Mouse (Mus musculus) cerebellum, postnatal 36 days (tissue): ENCODE measurements around the gene Raet1e.
A peak's percentile ranks its signal among the peaks of the same experiment; 100 is the strongest.
"Not testable (repeated sequence)": the region's sequence is repeated elsewhere in the genome, so short reads cannot be mapped to it uniquely, and the experiment has no call there.

ENCODE experiments used
- DNase-seq, 2 experiments: peaks; one replicate each; pipeline ENCODE4 v3.0.0; 2021 to 2022; ENCODE audit warnings: mixed read lengths in 2 of 2

The Raet1e gene

DNA sequence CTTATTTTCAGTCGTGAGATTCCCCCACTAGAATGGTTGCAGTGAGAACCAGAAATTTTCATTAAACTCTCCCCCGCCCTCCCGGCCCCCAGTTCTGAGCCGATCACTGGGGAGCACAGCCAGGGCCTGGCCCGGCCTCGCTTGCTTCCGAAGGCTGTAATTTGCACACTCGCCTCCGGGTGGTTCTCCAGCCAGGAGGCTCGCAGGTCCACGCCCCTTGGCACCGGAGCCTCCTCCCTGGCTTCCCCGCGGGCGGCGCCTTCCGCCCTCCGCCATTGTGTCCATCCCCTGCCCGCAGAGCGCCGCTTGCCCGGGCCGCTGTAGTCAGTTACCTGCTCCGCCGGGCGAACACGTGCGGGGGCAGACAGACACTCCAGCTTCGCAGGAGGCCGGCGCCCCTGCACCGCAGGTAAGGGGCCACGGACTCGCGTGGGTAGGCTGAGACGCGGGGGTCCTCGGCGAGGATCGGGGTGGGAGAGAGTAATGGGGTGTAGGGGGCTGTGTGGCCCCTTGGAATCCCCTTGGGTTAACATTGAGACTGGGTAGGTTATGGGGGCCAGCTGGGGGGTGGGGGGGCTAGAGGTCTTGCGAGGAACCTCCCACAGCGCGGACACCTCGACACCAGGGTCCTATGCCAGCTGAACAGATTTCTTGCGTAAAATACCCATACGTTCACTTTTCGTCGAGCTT lies at the start of gene Raet1e, which contains the start of gene H60b:
Raet1e (plus strand) TSS at position 260 of the 690 bp plus-strand sequence.
H60b (plus strand) TSS at position 277 of the 690 bp plus-strand sequence.
- peak in 1 of 2 experiments; percentile 17 for DNase-seq

DNA sequence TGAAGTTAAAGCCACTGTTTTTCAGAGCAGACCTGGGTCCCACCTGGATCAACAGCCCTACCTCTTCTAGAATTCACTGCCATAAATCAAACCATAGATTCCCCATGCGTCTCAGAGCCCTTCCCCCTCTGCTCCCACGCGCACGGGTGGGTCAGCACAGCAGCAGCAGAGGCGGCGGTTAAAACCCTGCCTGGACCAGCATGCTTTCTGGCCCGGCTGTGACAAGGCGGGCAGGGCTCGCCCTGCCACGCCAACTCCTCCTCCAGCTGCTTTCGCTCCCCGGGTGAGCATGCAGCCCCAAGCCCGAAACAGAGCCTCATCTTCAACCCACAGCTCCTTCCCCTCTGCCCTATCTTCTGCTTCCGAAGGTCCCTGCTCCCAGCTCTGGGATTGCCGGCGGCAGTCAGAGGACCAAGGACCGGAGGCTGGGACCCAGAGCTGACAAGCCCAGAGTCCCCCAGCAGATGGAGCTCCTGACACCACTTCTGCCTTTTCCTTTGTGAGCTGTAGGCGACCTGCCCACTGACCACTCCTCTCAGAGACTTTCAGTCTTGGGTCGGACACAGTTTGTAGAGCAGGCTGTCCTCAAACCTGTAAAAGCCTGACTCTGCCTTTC lies 17.6 kb upstream of the Raet1e start:
- DNase-seq: peak; percentile 67 to 71

DNA sequence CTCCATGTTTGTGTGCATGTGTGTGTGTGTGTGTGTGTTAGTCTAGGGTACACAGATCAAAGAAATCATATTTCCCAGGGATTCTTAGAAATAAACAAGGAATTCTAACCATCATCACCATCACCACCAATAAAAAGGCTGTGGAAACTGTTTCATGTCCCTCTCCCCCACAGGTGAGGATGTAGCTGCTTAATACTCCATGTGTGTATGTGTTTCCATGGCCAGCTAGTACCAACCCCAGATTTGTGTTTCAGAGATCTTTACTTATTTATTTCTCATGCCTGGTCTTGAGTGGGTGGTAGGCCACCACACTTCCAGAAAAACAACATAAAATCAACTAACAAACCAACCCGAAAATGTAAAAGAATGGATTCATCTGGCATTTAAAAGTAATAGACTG lies 16.2 kb upstream of the Raet1e start:
- not testable (repeated sequence) for DNase-seq

DNA sequence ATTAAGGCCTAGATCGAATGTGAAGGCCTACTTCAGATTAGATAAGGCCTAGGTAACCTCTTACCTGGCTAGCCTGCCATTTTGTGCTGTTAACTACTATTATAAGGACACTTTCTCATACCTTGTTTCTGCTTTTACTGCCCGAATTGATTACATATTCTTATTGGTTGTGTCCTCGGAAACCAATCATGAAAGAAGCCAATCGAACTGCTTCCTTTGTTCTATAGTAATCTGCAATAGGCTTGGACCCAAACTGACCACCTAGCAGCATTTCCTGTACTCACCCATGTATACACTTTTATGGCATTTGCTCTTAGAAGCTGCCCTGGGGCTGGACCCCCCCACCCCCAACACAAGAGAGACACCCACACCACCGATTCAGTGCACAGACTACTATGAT lies 15.4 kb upstream of the Raet1e start:
- DNase-seq: no peak

DNA sequence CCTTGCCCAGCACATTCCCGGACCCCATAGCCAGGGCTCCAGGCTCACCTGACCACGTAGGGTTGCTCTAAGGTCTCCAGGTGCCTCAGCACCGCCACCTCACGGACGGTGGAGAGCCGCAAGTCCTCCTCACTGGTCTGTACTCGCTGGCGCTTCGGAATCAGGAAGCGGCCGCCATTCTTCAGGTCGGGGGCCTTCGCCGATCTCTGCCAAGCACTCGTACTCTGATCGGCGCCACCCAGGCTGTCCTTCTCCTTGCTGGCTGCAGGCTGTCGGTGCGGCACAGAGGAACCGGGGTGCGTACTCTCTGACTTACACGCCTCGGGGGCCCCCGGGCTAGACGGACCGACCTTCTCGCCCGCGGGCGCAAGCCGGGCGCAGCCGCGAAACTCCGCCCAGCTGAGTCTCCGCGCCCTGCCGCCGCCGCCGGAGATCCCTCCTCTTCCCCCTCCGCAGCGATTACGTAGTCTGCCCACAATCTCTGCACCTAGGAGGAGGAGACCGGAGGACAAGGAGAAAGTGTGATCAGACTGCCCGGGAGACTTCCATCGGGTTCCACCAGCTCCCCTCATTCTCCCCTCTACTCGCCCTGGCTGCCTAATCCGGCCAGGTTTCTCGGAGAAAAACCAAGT lies 9.8 kb upstream of the Raet1e start:
- peak; percentile 43 to 49 for DNase-seq

DNA sequence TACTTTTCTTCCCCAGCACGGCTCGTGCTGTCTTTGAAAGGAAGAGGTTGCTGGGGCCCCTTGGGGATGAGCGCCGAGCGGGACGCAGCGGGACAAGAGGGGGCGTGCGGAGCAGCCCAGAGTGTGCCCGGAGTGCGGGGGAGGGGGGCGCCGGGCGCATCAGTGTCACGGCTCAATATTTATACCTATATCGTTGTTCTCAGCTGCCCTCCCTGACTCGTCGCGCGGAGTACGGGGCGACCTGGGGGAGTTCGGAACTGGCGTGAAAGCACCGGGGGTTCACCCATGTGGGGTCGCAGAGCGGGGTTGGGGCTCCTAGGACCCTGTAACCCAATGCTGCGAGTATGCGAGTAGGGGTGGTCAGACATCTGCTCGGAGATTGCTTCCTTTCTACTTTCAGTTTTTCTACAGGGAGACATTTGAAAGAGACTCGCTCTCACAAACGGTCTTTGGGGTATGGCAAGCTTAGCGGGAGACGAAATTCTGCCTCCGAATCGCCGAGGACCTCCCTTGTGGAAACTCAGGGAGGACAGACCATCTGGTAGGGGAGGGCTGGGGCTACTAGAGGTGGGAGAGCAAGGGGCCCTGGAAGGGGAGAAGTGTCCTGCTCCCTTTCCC lies 9.2 kb upstream of the Raet1e start, which contains the start of gene E030030I06Rik:
E030030I06Rik (minus strand) TSS at position 198 of the 618 bp plus-strand sequence.
- peak; percentile 9 to 19 for DNase-seq

DNA sequence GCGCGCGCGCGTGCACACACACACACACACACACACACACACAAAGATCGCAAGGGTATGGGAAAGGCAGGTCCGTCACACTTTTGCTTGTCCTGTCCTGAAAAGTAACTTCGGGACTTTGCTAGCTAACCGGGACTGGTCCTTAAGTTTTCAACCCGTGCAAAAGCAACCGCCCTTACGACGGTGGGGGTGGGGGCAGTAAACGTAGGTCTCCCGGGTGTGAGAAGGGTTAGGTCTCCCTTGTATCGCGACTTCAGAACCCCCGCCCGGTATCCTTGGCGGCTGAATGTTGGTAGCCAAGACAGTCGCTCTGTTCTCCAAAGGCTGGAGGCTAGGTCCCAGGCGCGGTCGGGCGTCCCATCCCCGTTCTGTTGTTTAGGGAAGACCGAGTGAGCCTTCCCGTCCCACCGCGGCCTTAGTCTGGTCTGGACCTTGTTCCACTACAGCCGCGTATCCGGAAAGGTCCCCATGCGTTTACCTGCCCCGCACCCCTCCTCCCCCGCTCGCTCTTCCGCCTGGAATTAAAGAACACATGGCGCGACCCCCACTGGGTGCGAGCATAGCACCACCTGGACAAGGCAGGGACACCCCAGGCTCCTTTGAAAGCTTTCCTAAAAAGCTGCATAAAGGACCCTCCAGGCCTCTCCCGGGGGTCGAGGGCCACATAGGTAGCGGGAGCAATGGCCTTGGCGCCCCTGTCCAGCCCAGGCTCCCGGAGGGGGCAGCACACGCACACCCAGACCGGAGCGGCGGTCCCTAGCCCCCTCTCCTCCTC lies 8.5 kb upstream of the Raet1e start:
- peak in 1 of 2 experiments; percentile 6 for DNase-seq

DNA sequence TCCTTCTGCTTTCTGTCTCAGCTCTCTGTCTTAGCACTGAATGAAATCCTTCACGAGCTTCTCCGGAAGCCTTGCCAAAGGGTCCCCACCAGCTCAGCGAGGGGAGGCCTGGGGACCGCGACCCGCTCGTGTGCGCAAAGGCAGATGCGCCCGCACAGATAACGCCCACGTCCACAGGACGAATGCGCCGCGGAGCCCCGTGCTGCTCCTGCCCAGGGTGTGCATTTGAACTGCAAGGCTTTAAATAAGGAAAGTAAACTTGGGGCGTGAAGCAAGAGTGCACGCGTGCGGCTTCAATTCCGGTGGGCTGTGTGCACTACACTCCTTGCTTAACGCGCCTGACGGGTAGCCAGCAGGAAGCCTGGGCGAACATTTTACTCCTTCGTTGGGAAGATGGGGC lies 7.8 kb upstream of the Raet1e start:
- no peak for DNase-seq

DNA sequence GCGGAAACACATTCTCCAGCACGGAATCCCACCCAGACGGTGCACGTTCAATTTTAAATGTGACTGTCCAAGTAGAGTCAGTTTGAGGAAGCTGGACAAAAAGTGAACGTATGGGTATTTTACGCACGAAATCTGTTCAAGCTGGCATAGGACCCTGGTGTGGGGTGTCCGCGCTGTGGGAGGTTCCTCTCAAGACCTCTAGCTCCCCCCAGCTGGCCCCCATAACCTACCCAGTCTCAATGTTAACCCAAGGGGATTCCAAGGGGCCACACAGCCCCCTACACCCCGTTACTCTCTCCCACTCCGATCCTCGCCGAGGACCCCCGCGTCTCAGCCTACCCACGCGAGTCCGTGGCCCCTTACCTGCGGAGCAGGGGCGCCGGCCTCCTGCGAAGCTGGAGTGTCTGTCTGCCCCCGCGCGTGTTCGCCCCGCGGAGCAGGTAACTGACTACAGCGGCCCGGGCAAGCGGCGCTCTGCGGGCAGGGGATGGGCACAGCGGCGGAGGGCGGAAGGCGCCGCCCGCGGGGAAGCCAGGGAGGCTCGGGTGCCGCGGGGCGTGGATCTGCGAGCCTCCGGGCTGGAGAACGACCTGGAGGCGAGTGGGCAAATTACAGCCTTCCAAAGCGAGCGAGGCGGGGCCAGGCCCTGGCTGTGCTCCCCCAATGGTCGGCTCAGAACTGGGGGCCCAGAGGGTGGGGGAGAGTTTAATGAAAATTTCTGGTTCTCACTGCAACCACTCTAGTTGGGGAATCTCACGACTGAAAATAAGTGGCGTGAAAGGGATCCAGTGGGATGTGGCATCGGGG lies 7.1 kb upstream of the Raet1e start:
- DNase-seq: not testable (repeated sequence)

DNA sequence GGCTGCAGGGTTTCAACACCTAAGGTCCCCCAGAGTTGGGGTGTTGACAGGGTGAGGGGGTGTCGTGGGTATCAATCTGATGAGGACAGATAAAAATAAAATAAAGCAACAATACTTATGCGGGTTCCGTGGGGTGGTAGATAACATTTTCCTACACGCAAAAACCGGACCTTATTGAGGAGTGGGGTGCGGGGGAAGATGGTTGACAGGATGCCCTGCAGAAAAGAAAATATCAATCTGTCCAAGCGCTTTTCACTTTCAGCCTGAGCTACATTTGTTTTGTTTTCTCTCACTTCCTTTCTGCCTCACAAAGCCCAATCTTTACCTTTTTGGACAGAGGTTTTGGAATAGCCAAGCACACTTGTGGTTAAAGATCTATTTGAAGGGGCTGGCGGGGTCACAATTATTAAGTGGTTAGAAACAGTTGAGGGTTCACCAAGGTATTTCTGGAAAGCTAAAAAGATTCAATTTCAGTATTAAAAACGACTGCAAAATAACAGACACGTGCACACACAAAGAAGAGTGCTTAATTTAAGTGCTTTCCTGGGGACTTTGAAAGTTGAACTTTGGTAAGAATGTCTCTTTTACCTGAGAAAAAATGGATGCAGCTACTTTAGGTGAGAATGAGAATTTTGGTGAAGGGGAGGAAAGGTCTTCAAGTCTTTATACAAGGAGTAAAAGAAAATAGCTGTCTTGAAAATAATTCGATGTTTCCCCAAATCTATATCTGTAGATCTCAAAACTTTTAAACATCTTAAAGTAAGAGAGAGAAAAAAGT lies 6.3 kb upstream of the Raet1e start:
- DNase-seq: not testable (repeated sequence)

DNA sequence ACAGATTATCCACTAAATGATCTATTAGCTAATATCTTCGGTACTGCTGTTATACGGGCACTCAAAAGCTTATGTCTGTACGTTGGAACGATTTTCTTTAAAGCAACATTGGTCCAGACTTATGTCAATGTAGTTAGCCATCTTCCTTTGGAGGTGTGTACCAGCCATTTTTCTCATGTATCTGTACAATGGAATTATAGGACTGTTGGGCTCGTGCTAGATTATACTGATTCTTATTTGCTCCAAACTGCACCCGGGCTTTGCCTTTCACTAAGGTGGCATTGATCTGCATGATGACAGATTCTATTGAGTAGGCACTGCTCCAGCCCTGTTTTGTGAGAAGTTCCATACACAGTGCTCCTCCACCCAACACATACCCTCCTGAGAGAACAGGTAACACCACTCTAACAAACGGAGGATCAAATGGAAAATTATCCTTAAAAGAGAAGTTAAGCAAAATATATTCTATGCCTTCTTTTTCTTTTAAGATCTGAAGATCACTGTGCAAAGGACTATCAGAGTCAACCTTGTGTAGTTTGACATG lies 5.2 kb upstream of the Raet1e start:
- DNase-seq: not testable (repeated sequence)

DNA sequence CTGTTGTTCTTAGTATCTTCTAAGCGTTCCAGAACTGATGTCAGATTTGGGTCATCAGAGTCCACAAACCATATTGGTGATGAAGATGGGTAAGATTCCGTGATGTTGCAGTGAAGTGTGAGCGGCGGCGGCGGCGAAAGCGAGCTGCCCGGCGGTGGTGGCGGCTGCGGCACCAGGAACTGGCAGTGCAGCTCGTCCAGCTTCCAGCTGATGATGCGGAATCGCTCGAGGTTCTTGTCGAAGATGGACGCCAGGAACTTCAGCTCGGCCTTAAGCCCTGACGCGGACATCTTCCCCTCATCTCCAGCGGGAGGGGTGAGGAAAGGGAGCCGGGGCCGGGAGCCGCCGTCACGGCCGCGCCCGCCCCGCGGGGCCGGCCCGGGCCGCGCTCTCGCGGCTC lies 4.2 kb upstream of the Raet1e start:
- DNase-seq: peak in 1 of 2 experiments; percentile 19

DNA sequence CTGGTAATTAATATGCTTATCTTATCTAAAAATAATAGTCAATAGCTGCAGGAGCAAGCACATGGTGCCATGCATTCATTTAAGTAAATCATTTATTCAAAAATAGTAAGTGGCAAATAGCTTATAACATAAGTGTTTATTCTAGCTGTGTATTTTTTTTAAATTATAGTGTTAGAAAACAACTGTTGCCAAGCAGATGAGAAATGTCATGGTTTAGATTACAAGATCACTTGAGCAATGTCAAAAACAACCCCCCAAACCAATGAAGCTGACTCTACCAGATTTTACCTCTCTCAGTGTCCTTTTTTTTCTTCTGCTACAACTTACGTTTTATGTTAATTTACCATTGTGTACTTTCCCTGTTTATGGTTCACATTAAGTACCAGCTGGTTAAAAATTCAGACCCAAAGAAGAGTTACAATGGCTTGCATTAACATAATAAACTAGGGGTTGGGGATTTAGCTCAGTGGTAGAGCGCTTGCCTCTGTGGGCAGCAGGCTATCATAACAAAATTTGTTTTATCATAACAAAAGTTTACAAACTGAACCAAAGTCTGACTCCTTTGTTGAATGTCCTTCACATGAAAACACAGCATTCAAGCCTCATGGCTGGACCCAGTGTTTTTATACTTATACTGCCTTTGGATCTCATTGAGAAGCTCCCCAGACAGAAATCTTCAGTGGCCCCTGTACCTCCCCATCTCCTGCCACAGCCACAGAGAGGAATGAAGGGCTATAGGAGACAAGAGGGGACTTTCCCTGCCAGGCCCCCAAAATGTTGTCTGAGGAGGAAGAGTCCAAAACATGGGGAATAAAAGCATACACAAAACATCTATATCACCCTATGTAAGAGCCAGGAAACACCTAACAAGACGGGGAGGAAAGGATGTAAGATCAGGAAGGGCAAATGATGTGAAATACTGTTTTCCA lies 3.2 kb upstream of the Raet1e start:
- DNase-seq: no peak

DNA sequence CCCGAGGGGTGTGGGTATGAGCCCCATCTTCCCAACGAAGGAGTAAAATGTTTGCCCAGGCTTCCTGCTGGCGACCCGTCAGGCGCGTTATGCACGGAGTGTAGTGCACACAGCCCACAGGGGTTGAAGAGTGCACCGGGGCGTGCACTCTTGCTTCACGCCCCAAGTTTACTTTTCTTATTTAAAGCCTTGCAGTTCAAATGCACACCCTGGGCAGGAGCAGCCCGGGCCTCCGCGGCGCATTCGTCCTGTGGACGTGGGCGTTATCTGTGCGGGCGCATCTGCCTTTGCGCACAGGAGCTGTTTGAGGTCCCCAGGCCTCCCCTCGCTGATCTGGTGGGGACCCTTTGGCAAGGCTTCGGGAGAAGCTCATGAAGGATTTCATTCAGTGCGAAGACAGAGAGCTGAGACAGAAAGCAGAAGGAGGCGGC lies 777 bp downstream of the Raet1e start:
- no peak for DNase-seq

DNA sequence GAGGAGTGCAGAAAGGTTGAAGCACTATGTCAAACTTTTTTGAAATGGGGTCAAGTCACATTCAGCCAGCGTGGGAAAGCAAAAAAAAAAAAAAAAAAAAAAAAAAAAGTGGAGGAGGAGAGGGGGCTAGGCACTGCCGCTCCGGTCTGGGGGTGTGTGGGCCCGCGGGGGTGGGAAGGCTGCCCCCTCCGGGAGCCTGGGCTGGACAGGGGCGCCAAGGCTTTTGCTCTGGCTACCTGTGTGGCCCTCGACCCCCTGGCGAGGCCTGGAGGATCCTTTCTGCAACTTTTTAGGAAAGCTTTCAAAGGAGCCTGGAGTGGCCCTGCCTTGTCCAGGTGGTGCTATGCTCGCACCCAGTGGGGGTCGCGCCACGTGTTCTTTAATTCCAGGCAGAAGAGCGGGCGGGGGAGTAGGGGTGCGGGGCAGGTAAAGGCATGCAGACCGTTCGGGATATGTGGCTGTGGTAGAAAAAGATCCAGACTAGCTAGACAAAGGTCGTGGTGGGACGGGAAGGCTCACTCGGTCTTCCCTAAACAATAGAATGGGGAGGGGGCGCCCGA lies 1.3 kb downstream of the Raet1e start:
- DNase-seq: no peak

DNA sequence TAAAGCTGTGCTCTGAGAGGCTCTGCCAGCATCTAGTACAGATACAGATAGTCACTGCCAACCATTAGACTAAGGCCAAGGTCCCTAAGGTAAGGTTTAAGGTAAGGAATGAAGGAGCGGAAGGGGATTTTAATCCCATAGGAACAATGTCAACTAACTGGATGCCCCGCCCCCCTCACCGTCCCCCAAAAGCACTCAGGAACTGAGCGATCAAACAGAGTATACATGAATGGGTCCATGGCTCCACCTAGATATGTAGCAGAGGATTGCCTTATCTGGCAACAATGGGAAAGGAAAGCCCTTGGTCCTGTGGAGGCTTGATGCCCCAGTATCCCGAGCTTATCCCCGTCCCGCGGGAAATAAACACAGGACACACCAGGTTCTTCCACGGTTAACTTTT lies 4.9 kb downstream of the Raet1e start:
- not testable (repeated sequence) for DNase-seq

DNA sequence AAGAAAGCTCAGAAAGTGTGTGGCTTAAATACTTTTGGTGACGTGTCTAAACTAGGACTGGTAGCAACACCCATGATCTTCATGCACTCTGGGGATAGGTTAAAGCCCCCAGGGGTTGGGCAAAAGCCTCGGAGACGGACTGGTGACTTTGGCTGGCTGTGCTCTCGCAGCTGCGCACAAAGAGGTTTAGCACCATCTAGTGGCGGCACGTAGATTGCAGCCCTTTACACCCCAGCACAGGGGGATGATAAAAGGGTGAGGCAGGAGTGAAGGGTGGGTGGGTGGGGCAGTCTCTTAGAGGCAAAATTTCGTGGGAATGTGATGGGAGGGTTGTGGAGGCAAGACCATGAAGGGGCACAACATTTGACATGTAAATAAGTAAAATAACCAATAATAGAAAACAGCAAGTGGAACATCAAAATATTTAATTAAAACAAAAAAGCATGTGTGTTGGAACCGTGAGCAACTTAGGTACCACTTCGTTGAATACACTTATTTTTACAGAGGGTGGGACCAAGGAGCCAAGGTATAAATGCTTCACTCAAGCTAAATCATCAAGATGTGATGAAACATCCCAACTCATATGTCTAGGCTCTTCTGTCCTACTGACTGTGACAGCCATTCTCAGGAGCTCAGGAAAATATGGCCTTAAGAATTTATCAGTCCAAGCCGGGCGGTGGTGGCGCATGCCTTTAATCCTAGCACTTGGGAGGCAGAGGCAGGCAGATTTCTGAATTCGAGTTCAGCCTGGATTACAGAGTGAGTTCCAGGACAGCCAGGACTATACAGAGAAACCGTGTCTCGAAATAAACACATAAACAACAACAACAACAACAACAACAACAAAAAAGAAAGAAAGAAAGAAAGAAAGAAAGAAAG lies 5.6 kb downstream of the Raet1e start:
- DNase-seq: peak; percentile 73 to 75
